Mouse (Mus musculus) liver, postnatal 0 days (tissue): ENCODE results near the gene Agbl1. TPM values are rescaled to one million over a fixed set of nuclear protein-coding genes. Genes with fewer than 3 reads are reported as not detected.

ENCODE experiments used
- ATAC-seq: fragments of 200-750 bp; cut with Nextera tagmentation; 2 replicates; pipeline ENCODE4 v1.8.0; 2017; ENCODE audit warnings: mild to moderate bottlenecking, moderate library complexity
- DNase-seq: peaks from one replicate; pipeline ENCODE4 v3.0.0-alpha.2; 2016
- H3K27ac ChIP-seq: fragments of 300-500 bp; sonication (generic); 2 replicates; pipeline ENCODE4 v1.5.1; 2014; ENCODE audit warnings: antibody characterized with exemption, moderate library complexity, mild to moderate bottlenecking, low read depth
- H3K27me3 ChIP-seq: fragments of 300-500 bp; sonication (generic); 2 replicates; pipeline ENCODE4 v1.6.1; 2014; ENCODE audit warnings: low read length, control low read depth, mixed read lengths; ENCODE audit not compliant: insufficient read depth
- H3K36me3 ChIP-seq: fragments of 300-500 bp; sonication (generic); replicated peaks from 2 replicates; pipeline ENCODE4 v1.6.1; 2014; ENCODE audit warnings: mild to moderate bottlenecking, control low read depth, low read length, moderate library complexity, mixed read lengths; ENCODE audit not compliant: insufficient read depth
- H3K4me1 ChIP-seq: fragments of 300-500 bp; sonication (generic); 2 replicates; pipeline ENCODE4 v1.6.1; 2014; ENCODE audit warnings: antibody characterized with exemption, mild to moderate bottlenecking, control low read depth; ENCODE audit not compliant: insufficient read depth
- H3K4me2 ChIP-seq: fragments of 300-500 bp; sonication (generic); 2 replicates; pipeline ENCODE4 v1.6.1; 2014; ENCODE audit warnings: low read depth, mild to moderate bottlenecking, low read length, moderate library complexity, mixed read lengths
- H3K4me3 ChIP-seq: fragments of 300-500 bp; sonication (generic); 2 replicates; pipeline ENCODE4 v1.5.1; 2014; ENCODE audit warnings: low read depth, low read length
- H3K9ac ChIP-seq: fragments of 300-500 bp; sonication (generic); replicated peaks from 2 replicates; pipeline ENCODE4 v1.6.1; 2014; ENCODE audit warnings: mild to moderate bottlenecking, moderate library complexity
- H3K9me3 ChIP-seq: fragments of 300-500 bp; sonication (generic); 2 replicates; pipeline ENCODE4 v1.6.1; 2016; ENCODE audit warnings: mild to moderate bottlenecking, control low read depth, low read length, mixed read lengths
- CTCF ChIP-seq: sonication (generic); IDR thresholded peaks from 2 replicates; pipeline ENCODE4 v1.5.1; 2016; ENCODE audit warnings: antibody characterized with exemption, low read depth
- EP300 ChIP-seq: IDR thresholded peaks from 2 replicates; pipeline ENCODE4 v1.6.1; 2016; ENCODE audit warnings: antibody characterized with exemption, low read depth, mild to moderate bottlenecking
- WGBS: fragments of 180-500 bp; shearing (Covaris S2); extraction: QIAGEN DNeasy Blood & Tissue Kit; methylation state at CpG from one replicate; pipeline ENCODE4 v1.1.7; 2014; ENCODE audit not compliant: insufficient replicate concordance; 5-methylcytosine and 5-hydroxymethylcytosine counted together
- polyA plus RNA-seq: library from polyadenylated mRNA; unstranded; fragments of >200 nt; fragmentation: Nextera tagmentation; extraction: Ambion mirVana; gene quantifications from 2 replicates; pipeline ENCODE4 v1.2.1, GENCODE M21; 2015

Agbl1 gene
- polyA plus RNA-seq, 1 experiment from 2014 or later = 0.04 TPM

DNA sequence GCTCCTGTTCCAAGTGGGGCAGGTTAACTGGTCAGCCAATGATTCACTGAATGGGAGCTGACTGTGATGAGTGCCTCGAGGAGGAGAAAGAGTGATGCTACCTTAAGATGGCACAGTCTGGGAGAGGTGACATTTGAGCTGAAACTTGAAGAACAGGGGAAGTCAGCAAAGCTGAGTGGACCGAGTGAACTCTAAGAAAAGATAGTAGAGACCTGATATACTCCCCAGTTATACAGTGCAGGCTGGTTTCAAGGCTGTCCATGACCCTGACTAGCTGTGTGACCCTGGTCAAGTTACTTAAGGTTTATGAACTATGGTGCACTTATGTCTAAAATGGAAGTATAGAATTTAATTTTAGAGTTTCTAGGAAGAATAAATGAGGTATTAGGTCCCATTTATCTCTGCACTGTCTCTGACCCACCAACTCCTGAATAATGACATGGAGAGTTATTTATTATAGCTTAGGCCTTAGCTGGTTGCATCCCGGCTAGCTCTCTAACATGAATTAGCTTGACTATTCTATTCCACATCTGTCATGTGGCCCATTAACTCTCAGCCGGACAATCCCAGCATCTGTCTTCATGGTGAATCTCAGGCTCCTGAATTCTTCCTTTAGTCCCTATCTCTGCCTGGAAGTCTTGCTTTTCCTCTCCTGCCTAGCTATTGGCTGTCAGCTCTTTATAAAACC is 92.3 kb downstream of the Agbl1 start:
- 77% methylated on average over 4 of the region's 4 CpGs for WGBS

DNA sequence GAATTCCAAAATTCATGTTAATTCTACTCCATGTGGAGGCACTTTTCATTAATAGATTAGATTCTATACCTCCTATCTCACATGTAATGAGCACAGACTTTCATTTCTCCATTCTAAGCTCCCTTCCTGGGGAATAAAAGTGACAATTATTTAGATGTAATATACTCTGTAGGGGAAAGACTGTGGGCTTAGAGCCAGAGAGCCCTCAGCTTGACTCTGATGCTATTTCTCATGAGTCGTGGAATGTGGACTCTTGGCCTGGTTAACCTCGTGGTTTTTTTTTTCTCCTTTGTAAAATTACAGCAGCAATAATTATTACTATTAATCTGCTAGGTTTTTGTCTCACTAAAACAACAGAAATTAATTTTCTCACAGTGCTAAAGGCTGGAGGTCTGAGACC is 96.4 kb downstream of the Agbl1 start:
- Histone ChIP-seq H3K4me1 (no peaks in the 10 kb centered on the region), H3K9ac (no peak overlapping the region), H3K4me2 (no peak overlapping the region), H3K27me3 (no peaks in the 10 kb centered on the region), H3K27ac (no peak overlapping the region), H3K36me3 (no peaks in the 10 kb centered on the region), H3K9me3 (no peaks in the 10 kb centered on the region), H3K4me3 (no peak overlapping the region)
- no peak for TF ChIP-seq CTCF
- TF ChIP-seq EP300 = no peak
- WGBS = 48% methylated on average over 2 of the region's 2 CpGs
- no peak for ATAC-seq
- no peak for DNase-seq

More for the DNA sequence above, 92.3 kb downstream of the Agbl1 start:
- H3K27me3 ChIP-seq = no peaks in the 10 kb centered on the region
- no peak for ATAC-seq
- no peaks in the 10 kb centered on the region for H3K9me3 ChIP-seq
- H3K36me3 ChIP-seq = no peaks in the 10 kb centered on the region
- no peak overlapping the region for H3K27ac ChIP-seq
- H3K4me2 ChIP-seq = no peak overlapping the region
- TF ChIP-seq CTCF (no peak), EP300 (no peak)
- H3K9ac ChIP-seq = no peak overlapping the region
- no peak overlapping the region for H3K4me3 ChIP-seq
- H3K4me1 ChIP-seq = no peaks in the 10 kb centered on the region
- DNase-seq = no peak

DNA sequence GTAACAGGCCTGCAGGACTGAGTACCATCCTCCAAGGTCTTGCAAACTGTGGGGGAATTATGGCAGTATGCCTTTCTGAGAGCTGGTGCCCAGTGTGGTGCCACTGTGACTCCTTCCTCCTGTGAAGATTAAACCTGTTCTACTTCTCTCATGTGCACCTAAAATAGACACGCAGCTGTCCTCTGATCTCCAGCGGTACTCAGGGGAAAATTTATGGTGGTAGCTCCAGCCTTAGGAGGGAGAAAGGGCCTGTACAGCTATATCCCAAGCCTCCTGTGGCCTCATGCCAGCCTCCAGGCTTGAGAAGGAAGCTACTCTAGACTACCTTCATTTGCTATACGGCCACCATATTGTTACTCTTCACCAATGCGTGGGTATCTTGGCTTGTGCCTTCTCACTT is 109.6 kb downstream of the Agbl1 start:
- Histone ChIP-seq H3K36me3 (no peaks in the 10 kb centered on the region), H3K27me3 (no peaks in the 10 kb centered on the region), H3K9ac (no peak overlapping the region), H3K4me2 (no peak overlapping the region), H3K27ac (no peak overlapping the region), H3K9me3 (no peaks in the 10 kb centered on the region), H3K4me1 (no peaks in the 10 kb centered on the region), H3K4me3 (no peak overlapping the region)
- no peak for ATAC-seq
- no peak for TF ChIP-seq EP300
- no peak for TF ChIP-seq CTCF
- no peak for DNase-seq
- 80% methylated on average over 4 of the region's 4 CpGs for WGBS

DNA sequence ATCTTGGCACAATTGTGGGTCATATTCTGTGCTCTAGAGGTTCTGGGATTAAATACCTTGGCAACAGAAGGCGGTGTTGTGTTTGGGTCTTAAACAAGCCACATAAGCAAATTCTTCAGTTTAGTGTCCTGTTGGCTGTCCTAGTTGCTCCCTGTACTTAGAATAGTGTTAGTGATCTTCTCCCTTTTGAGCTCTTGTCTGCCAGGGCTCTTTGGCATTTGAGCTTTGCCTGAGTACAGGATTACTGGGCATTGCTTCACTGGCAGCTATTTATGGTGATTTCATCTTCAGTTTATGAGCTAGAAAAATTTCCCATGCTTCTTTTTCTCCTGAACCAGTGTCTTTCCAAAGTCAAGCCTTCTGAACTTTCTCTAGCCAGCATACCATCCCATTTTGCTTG is 111.9 kb downstream of the Agbl1 start:
- Histone ChIP-seq H3K4me2 (no peak overlapping the region), H3K4me1 (no peaks in the 10 kb centered on the region), H3K4me3 (no peak overlapping the region), H3K27ac (no peak overlapping the region), H3K9me3 (no peaks in the 10 kb centered on the region), H3K9ac (no peak overlapping the region), H3K36me3 (no peaks in the 10 kb centered on the region), H3K27me3 (no peaks in the 10 kb centered on the region)
- TF ChIP-seq EP300 (no peak), CTCF (no peak)
- DNase-seq (no peak), ATAC-seq (no peak)
- WGBS = 89% methylated on average over 1 of the region's 1 CpGs

DNA sequence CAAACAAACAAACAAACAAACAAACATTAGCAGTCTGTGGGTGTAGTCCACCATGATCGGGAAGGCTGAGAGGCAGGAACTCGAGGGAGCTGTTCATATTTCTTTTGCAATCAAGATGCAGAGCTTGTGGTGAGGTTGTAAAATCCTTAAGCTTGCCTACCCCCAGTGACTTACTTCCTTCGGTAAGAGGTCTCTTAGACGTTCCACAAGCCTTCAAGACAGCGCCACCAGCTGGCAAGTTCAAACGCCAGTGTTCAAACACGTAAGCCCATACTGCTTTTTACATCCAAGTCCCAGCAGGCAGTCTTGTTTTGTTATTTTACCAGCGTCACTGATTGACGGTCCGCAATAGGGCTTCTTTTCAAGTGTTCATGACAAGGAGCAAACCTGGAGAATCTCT is 123.8 kb downstream of the Agbl1 start:
- H3K9me3 ChIP-seq = no peaks in the 10 kb centered on the region
- no peaks in the 10 kb centered on the region for H3K36me3 ChIP-seq
- H3K4me2 ChIP-seq = no peak overlapping the region
- no peak for ATAC-seq
- no peak overlapping the region for H3K9ac ChIP-seq
- no peak overlapping the region for H3K4me3 ChIP-seq
- peak; percentile 18; the same call in 1 of the 2 replicates for TF ChIP-seq CTCF
- no peak for TF ChIP-seq EP300
- H3K27ac ChIP-seq = no peak overlapping the region
- WGBS = 40% methylated on average over 10 of the region's 10 CpGs
- DNase-seq = no peak
- no peaks in the 10 kb centered on the region for H3K4me1 ChIP-seq
- H3K27me3 ChIP-seq = no peaks in the 10 kb centered on the region

DNA sequence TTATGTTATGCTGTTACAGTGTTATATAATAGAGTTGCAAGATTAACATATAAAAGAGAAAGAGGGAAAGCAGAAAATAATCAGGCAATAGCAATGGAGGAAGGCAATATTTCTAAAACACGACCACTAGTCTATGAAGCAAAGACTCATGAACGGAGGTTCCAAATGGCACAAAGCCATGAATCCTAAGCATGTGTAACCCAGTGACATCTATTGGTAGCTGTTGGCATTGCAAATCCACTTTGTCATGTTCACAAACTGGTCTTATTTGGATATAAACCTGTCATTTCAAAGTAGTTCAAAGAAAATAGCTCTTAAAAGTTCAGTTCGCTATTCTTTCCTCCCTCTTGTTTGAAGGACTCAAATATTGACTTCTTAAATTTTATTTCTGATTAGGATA is 124.8 kb downstream of the Agbl1 start:
- no peaks in the 10 kb centered on the region for H3K9me3 ChIP-seq
- H3K27ac ChIP-seq = no peak overlapping the region
- WGBS = 23% methylated on average over 3 of the region's 3 CpGs
- ATAC-seq (no peak), DNase-seq (no peak)
- no peak overlapping the region for H3K9ac ChIP-seq
- no peak overlapping the region for H3K4me2 ChIP-seq
- H3K36me3 ChIP-seq = no peaks in the 10 kb centered on the region
- H3K27me3 ChIP-seq = no peaks in the 10 kb centered on the region
- H3K4me1 ChIP-seq = no peaks in the 10 kb centered on the region
- H3K4me3 ChIP-seq = no peak overlapping the region
- TF ChIP-seq EP300 = no peak
- peak; percentile 64 for TF ChIP-seq CTCF
